Mouse (Mus musculus) liver, adult (tissue): Measurements from ENCODE around the gene 4931409K22Rik.

ENCODE experiments used
- GATA4 ChIP-seq: IDR thresholded peaks from 2 replicates; pipeline ENCODE4 v1.6.1; 2014; ENCODE audit warnings: mild to moderate bottlenecking, low read length; ENCODE audit not compliant: insufficient replicate concordance

Gene 4931409K22Rik

GRCm38 (mm10) chr5:24556709-24557108 lies at the start of gene 4931409K22Rik:
TSS of gene 4931409K22Rik (minus strand) at chr5:24556809.
- no peak for TF ChIP-seq GATA4

- no peak for TF ChIP-seq GATA4
Observed at GRCm38 (mm10) chr5:24605980-24606665, 49.5 kb upstream of the 4931409K22Rik start.

GRCm38 (mm10) chr5:24605321-24605979 lies 48.8 kb upstream of the 4931409K22Rik start:
- no peak for TF ChIP-seq GATA4

- no peak; the same call in 1 of the 2 replicates for TF ChIP-seq GATA4
Observed at GRCm38 (mm10) chr5:24604656-24605100, 48.1 kb upstream of the 4931409K22Rik start.

GRCm38 (mm10) chr5:24604080-24604655 lies 47.6 kb upstream of the 4931409K22Rik start:
- TF ChIP-seq GATA4, result no peak; the same call in 1 of the 2 replicates

DNA sequence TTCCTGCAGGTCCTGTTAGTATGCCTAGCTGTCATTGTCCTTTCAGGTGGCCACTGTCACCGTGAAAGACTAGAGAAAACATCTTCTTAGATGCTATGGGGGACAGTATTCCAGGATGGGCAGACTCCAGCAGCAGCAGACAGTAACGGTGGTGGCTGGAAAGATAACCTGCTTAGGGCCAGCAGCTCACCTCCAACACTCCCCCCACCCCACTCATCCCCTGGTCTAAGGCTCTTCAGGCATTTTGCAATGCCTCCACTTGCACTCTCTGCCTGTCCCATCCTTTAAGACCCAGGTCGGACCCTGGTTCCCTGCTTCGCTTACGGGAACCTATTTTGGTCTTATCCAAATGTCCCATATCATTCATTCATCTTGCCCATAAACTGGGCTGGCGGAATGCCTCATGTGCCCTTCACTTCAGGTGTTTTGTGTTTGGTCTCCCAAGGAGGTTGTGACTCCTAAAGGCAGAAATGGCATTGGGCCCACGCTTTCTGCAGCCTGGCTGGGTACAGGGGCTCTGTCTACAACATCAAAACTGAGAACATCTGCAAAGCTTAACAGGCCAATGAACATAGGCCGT lies 46.9 kb upstream of the 4931409K22Rik start:
- TF ChIP-seq GATA4, result no peak

DNA sequence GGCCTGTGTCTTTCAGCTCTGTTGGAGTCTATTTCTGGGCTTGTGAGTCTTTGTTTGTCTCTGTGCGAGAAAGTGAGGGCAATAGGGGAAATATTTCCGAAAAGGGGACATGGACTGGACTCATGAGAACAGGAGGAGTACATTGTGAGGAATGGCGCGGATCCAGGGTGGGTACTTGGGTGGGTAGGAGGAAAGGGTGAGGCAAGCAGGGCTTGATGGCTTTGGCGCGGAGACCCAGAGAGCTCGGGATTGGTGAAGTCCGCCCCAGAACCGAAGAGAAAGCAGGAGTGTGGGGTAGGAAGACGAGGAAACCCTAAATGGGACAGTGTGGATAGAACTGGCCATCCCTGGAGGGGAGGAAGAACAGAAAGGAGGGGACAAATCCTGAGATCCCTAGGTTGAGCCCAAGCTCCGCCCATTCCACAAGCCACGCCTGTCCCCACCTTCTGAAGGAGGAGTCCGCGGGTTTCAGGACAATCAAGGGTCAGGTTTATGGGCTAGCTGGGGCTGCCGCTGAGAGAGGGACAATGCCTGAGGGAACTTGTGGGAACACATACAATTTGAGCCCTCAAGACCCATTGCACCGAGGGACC lies 46.2 kb upstream of the 4931409K22Rik start:
- TF ChIP-seq GATA4, result no peak

GRCm38 (mm10) chr5:24601911-24602750 lies 45.5 kb upstream of the 4931409K22Rik start:
- TF ChIP-seq GATA4, result peak; percentile 63; the same call in 1 of the 2 replicates

GRCm38 (mm10) chr5:24601071-24601835 lies 44.6 kb upstream of the 4931409K22Rik start:
- no peak for TF ChIP-seq GATA4

- TF ChIP-seq GATA4, result no peak
Observed at GRCm38 (mm10) chr5:24600236-24600635, 43.6 kb upstream of the 4931409K22Rik start.

DNA sequence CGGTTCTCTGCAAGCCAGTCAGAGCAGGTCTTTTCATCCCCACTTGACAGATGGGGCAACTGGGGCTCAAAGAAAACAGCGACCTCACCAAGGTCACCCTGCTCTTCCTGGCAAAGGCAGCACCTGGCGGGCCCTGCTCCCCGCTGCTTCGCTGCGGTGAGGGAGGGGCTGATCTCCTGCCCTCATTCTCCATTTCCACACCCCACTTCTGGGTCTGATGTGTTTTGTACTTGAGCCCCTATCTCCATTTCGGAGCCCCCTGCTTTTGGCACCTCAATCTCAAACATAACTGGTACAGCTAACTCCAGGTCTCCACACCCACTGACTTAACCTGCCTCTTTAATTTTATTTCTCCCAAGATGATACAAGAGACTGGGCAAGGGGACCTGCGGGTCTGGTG lies 42.5 kb upstream of the 4931409K22Rik start:
- TF ChIP-seq GATA4, result no peak

- TF ChIP-seq GATA4, result no peak
Observed at GRCm38 (mm10) chr5:24598570-24599006, 42.0 kb upstream of the 4931409K22Rik start.

DNA sequence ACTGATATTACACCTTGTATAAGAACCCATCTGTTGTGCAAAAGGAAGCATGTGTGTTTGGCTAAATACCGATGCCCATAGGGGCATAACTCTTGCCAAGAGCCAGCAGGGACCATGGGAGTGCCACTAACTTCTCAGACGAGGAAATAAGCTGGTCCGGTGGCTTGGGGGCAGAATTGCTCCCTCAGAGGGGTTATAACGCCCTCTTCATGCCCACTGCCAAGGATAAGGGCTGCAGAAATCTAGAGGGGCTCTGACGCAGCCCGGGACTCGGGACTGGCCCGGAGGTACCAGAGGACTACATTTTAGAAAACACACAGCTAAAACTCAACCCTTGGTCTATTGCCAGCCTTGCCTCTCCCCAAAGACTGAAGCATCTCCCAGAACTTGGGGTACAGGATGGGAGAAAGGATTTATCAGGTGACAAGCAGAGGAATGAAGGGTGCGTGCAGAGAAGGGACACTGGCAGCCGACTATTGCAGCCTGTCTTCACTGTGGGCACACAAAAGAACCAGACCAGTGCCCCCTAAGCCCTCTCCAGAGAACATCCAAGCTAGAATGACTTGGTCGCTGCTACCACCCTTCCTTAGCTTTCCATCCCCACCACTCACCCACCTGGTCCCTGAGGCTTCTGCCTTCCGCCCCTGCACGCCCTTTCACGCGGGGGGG lies 41.4 kb upstream of the 4931409K22Rik start:
- no peak for TF ChIP-seq GATA4
